Mouse (Mus musculus): Measurements from ENCODE around the gene Mrpl2.

Gene Mrpl2

DNA sequence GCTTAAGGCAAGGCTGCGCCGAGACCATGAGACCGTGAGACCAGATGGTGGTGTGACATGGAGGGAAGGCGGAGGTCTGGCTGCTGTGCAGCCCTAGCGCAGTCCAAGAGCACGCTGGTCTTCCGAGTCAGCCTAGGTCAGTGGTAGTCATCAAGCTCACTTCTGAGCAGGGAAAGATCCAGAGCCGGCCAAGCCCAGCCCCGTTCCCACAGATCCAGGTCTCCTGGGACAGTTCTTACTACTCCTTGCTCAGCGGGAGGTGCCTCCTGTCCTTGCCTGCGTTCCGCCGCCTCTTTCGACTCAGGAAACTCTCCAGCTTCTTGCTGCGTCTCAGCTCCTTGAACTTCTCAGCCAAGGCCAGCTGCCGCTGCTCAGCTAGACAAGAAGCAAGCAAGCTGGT is 21.7 kb downstream of the Mrpl2 start:
- no peak for DNase-seq (ENCODE audit: low spot score in 2 of 2)

DNA sequence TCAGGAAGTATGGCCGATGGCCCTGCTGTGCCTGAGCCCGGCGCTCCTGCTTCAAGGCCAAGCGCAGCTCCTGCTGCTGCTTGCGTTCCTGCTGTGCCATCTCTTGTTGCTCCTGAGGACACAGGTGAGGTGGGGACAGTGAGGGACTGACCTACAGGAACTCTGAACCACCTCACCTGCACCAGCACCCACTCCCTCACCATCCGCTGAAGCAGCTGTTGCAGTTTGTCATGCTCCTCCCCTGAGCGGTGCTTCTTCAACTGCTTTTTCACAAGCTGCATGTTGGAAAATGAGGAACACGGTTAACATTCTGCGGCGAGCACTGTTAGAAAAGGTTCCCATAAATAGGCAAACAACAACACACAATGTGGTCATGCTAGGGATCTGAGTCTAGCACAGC is 23.9 kb downstream of the Mrpl2 start:
- DNase-seq (ENCODE audit: low spot score in 2 of 2): no peak

DNA sequence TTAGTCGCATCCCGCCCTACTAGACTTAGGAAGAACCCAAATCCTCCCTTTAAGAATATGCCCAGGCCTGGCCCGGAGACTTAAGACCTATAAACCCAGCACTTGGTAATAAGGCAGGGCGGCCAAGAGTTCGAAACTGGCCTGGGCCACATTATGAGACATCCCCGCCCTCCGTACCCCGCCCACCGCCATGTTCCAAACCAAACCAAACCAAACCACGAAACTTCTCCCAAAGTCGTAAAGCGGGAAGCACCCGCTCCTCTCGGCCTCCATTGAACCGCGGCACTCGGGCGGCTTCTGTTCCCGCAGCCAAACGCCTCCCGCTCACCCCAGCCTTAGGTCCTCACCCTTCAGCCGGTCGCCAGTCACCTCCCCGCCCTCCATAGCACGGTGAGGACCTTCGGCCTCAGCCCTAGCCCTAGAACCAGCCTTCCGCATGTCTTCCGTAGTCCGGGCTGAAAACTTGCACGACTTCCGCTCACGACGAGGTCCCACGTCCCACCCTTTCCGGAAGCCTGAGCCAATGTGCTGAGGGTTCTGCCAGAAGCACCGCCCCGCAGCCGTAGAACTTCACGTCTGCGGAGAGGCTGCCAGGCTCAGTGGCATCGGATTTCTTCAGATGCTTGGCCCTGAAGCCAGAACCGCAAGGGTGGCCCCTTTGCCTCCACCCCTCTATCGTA is 28.0 kb downstream of the Mrpl2 start, which contains the start of gene Rrp36:
Gene Rrp36 (minus strand): TSS at position 503 of the 680 bp plus-strand sequence.
- peak; percentile 85 to 86 for DNase-seq (ENCODE audit: low spot score in 2 of 2)

DNA sequence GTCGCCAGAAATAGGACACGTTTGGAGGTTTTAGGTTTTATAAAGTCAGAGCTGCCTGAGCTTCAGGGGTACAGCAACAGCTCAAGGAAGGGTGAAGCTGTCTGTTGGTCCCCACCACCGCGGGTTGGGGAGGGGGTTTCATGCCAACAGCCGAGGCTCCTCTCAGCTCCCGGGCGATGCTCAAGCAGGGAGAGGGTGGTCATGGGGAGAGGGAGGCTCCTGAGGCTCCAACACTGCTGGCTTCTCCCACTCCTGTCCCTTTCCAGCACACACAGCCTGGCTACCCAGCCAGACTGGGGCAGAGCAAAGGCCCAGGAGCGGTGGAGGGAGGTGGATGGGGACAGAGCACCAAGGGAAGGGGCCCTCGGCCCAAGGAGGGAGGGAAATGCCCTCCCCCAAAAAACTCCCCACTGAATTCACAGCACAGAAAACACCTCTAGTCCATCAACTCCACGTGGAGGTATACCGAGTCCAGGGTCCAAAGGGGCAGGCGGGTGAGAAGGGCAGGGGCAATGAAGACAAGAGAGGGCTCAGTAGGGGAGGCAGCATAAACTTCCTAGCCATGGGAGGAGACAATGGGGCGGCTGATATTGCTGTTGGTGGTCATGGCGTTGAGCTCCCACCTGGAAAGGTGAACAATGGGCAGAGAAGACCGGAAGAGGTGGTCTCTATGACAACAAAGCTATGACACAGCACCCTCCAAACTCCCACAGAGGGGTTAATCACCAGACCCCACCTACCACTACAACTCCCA is 28.7 kb downstream of the Mrpl2 start:
- no peak for DNase-seq (ENCODE audit: low spot score in 2 of 2)

DNA sequence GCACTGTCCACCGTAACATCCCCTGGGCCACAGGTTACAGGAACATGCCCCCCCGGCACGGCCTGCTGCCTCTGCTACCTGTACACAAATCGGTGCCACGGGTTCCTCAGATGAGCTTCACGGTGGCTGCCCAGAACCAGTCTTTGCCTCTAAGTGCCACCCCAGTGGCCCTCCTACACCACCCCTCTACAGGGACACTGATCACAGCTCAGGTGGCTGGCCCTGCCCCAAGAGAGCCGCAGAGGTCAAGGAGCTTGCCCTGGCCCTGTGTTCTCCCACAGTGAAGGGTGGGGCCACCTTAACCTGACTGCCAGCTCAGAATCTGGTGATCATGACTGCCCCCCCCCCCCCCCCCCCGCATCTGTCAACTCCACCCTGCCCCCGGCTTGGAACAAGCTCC is 32.4 kb downstream of the Mrpl2 start, which contains the start of gene Mea1:
Gene Mea1 (plus strand): TSS at position 378 of the 400 bp plus-strand sequence.
- no peak for DNase-seq (ENCODE audit: low spot score in 2 of 2)

DNA sequence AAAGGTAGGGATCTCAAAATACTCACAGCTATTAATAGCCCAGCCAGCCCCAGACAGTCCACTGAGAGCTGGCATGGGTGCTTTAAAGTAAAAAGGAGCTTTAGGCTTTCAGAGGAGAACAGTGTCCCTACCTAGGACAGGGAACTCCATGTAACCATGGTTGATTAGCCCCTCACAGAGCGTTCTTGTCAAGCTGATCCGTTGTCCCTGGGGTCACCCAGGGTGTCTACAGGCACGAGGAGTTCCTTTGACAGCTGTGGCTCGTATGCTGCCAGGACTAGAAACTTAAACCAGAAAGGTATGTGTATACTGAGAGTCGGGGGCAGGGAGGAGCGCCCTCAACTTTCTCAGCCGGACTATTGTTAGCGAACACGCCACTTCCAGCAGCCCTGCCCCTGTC is 32.9 kb downstream of the Mrpl2 start:
- DNase-seq (ENCODE audit: low spot score in 2 of 2): no peak

DNA sequence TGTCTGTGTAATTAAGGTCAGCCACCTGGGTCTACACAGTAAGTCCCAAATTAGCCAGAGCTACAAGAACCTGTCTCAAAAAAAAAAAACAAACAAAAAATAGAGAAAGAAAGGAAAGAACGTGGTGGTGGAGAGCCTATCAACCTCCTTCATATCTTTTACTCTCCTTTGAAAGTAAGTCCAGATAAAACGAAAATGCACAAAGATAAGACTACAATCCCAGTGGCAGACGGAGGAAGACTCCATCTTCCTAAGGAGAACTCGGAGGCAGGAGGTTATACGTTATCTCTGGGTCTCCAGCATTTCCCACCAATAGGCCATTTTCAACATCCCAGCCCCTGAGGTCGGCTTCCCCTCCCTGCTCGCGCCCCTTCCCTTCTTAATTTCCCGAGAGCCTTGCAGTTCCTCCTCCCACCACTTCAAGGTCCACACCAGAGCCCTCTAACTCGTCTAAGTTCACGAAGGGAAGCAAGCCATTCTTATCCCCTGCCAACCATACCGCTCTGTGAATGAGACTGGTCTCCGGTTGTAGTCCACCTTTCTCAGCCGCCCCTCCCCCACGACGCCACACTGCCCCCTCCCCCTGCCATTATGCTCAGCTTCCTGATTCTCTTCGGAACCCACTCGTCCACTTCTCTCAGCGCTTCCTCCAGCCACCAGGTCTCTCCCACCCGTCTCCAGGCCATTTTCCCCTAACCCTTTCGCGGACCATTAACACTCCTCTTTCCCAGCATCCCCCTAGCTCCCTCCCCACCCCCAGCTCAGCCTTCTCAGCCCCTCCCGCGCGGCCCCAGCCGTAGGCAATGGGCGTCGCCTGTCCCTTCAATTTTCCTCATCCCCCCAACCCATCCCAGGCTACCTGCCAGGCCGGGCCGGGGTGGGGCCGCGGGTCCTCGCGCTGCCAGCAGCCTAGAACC is 34.1 kb downstream of the Mrpl2 start:
- DNase-seq (ENCODE audit: low spot score in 2 of 2): peak; percentile 18 to 28

DNA sequence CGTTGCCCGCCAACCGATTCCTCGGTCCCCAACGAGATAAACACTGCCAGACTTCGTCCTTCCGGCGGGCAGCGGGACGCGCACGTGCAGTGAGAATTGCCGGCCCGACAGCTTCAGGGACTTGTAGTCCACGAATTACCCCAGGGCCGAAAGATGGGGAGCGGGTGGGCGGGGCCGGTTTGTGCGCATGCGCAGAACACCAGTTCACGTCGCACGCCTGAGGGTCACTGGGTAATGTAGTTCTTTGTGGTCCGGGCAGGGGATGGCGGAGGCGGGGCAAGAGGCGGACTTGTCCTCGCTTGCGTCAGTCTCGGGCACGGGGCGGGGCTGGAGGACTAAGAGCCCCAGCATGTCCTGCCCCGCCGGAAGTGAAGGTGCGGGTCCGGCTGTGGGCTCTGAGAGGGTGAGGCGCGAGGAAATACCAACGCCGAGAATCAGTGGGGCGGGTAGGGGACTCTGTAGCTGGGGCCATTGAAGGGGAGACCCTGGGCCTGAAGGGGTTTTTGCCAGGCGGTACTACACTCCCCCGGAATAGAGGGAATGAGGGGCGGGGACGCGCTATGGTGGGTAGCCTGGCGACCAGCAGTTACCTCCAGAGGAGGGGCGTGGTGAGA is 34.8 kb downstream of the Mrpl2 start, which contains the start of gene Klhdc3:
Gene Klhdc3 (minus strand): TSS at position 155 of the 614 bp plus-strand sequence.
- DNase-seq (ENCODE audit: low spot score in 2 of 2): peak; percentile 96 to 97

DNA sequence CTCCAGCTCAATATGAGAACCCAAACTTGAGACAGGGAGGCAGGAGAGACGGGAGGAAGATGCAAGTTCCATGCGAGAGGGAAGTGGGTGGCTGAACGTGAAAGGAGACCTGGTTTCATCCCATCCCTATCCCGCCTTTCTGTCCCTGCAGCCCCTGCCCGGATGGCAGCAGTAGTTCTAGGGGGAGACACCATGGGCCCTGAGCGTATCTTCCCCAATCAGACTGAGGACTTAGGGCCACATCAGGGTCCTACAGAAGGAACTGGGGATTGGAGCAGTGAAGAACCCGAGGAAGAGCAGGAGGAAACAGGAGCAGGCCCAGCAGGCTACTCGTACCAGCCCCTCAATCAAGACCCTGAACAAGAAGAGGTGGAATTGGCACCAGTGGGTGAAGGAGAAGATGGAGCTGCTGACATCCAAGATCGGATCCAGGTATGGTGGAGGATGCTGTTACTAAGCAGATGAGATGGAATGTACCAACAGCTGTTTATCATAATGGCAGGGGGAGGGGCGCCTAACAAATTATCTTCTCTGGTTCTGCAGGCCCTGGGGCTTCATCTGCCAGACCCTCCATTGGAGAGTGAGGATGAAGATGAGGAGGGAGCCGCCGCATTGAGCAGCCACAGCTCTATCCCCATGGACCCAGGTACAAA is 35.6 kb downstream of the Mrpl2 start:
- DNase-seq (ENCODE audit: low spot score in 2 of 2): no peak

DNA sequence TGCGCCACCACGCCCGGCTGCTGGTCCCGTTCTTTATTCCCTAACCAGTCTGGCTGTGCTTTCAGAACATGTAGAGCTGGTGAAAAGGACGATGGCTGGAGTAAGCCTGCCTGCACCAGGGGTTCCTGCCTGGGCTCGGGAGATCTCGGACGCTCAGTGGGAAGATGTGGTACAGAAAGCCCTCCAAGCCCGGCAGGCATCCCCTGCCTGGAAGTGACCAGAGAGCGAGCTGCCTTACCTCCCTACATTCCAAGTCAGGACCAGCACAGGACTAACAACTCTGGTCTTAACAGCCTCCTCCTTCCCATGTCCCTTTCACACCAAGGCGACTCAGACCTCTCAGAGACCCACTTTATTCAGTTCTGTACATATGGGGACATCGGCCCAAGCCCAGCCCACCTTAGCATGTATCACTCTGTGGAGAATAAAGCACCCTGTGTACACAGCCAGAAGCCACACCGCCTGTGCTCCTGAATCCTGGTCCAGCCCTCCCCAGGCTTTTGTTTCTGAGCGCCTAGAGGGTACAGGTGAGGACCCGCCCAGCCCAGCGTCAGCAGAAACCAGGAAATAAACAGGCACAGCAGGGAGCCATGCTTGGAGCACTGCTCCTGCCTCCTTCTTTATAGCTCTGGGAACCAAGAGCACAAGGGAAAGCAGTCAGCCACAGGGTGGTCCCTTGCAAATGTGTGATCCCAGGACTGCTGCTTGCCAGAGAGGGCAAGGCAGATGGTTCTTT is 36.8 kb downstream of the Mrpl2 start:
- no peak for DNase-seq (ENCODE audit: low spot score in 2 of 2)

DNA sequence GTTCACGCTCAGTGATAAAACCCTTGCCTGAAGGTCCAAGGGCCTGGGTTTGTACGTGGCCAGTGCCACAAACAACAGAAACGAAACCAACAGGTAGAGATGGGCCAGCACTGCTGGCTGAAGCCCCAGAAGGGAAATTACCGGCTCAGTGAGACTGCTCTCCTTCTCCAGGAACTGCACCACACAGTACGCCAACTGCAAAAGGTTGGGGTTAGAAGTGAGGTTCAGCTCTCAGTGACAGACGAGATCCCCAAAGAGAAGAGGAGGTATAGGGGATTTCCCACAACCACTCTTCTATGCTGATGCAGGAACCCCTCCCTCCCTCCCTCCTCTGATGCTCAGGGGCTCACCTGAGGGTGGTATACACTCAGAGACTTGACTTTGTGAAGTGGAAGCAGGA is 39.9 kb downstream of the Mrpl2 start:
- DNase-seq (ENCODE audit: low spot score in 2 of 2): no peak

DNA sequence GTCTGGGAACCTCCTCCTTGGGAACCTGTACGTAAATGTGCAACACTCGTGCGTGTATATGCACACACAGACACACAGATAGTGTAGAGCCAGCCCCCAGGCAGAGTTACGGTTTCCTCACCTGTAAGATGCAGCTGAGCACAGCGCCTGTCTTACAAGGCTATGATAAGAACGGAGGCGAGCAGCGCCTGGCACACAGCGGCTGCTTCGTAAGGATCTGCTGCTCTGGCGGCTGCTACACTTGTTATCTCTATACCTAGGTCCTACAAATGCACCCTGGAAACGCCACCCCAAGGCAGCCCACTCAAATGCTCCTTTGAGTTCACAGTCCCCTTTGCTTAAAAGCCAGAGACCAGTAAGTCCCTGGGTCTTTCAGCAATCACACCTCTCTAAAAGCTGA is 44.6 kb downstream of the Mrpl2 start:
- DNase-seq (ENCODE audit: low spot score in 2 of 2): no peak

DNA sequence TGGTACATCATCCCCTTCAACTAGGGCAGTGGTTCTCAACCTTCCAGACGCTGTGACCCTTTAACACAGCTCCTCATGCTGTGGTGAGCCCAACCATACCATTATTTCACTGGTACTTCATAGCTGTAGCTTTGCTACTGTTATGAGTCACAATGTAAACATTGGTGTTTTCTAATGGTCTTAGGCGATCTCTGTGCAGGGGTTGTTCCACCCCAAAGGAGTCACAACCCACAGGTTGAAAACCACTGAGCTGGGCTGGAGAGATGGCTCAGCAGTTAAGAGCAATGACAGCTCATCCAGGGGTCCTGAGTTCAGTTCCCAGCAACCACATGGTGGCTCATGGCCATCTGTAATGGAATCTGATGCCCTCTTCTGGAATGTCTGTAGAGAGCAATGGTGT is 45.4 kb downstream of the Mrpl2 start:
- no peak for DNase-seq (ENCODE audit: low spot score in 2 of 2)

DNA sequence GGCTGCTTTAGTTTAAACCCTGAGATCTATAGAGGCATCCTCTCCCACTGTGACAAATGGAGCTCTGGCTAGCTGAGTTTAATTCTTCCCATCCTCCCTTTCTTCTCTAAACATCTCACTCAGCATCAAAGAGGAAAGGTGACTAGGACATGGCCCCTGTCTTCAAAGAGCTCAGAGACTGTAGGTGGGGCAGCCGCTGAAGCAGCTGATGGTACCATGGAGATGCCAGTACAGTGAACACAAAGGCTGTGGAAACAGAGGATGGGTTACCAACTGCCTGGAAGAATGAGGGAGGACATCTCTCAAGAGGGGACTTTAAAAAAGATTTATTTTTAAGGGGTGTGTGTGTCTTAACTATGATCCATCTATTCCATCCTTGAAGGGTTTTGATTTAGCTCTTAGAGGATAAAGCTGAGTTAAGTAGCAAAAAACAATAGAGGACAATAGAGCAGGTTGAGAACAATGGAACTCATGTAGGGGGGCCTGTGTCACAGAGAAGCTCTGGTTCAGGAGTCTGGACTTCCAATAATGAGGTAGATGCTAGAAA is 48.6 kb downstream of the Mrpl2 start:
- no peak for DNase-seq (ENCODE audit: low spot score in 2 of 2)

DNA sequence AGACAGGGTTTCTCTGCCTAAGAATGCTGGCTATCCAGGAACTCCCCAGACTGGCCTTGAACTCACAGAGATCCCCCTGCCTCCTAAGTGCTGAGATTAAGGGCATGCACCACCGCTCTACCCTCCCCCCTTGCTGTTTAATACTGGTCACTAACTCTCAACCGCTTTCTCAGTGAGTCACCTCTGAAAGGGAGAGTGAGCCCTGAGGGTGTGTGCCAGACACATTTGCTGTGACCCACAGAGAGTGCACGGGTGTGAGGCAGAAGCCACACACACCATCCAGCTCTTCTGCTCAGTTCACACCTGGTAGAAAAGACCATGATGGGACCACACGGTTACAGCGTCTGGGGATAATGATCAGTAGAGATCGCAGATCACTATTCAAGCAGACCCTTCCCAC is 52.5 kb downstream of the Mrpl2 start:
- DNase-seq (ENCODE audit: low spot score in 2 of 2): no peak

DNA sequence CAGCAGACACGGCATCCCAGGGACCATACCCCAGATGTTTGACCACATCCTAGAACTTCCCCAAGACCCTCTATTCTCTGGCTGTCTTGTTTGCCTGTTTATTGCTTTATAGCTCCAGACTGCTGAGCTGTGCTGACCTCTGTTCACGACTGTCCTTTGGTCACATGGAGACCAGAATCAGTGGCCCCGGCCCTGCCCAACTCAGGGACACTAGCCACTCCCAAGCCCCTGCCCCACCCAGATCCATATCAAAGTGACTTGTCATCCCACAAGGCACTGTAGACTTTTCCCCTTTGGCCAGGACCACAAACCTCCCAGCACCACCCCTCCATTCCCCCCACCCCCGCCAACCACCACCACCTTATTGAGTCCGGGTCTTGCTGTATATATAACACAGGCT is 53.2 kb downstream of the Mrpl2 start:
- DNase-seq (ENCODE audit: low spot score in 2 of 2): no peak

All from natural killer cell, adult 2 months (primary cell).